Mouse (Mus musculus): Measurements from ENCODE around the gene Ptprg. TPM values are rescaled to one million over a fixed set of nuclear protein-coding genes. Genes with fewer than 3 reads are reported as not detected.
A peak's percentile ranks its signal among the peaks of the same experiment; 100 is the strongest.

The Ptprg gene
- polyA plus RNA-seq, 1 experiment: 16.6 TPM

GRCm38 (mm10) chr14:11534456-11534855 is 18.9 kb upstream of the Ptprg start:
- H3K79me3 ChIP-seq (ENCODE audit: low read depth): no peaks in the 10 kb centered on the region
- H3K27me3 ChIP-seq (ENCODE audit: control insufficient read depth, insufficient read depth, insufficient read length): no peaks in the 10 kb centered on the region
- no peak for TF ChIP-seq CTCF (IDR thresholded peaks at IDR 0.05; ENCODE audit: control insufficient read depth, insufficient read depth, insufficient read length)
- no peak for TF ChIP-seq MYOG (IDR thresholded peaks at IDR 0.05; ENCODE audit: control insufficient read depth, extremely low read depth, insufficient read length)
- no peak for TF ChIP-seq MAX (IDR thresholded peaks at IDR 0.05)
- TF ChIP-seq USF1 (IDR thresholded peaks at IDR 0.05; ENCODE audit: low read depth): no peak
- TF ChIP-seq CEBPB (IDR thresholded peaks at IDR 0.05; ENCODE audit: low read depth): no peak
- TF ChIP-seq FOSL1 (IDR thresholded peaks at IDR 0.05; ENCODE audit: insufficient read depth, low read length, poor library complexity, severe bottlenecking): no peak
- TF ChIP-seq MYOD1 (IDR thresholded peaks at IDR 0.05; ENCODE audit: control insufficient read depth, insufficient read length, low read depth): no peak
- H3K79me2 ChIP-seq (ENCODE audit: control insufficient read depth, insufficient read depth): no peaks in the 10 kb centered on the region
- no peaks in the 10 kb centered on the region for H3K36me3 ChIP-seq (ENCODE audit: control insufficient read depth, insufficient read depth)
- no peak overlapping the region for H3ac ChIP-seq (ENCODE audit: control insufficient read depth, insufficient read length, low read depth)
- H3K4me3 ChIP-seq (ENCODE audit: insufficient read depth, poor library complexity, severe bottlenecking): no peak overlapping the region

GRCm38 (mm10) chr14:11536121-11536520 is 17.2 kb upstream of the Ptprg start:
- H3K4me3 ChIP-seq (ENCODE audit: insufficient read depth, poor library complexity, severe bottlenecking): no peak overlapping the region
- H3K27me3 ChIP-seq (ENCODE audit: control insufficient read depth, insufficient read depth, insufficient read length): no peaks in the 10 kb centered on the region
- no peak overlapping the region for H3ac ChIP-seq (ENCODE audit: control insufficient read depth, insufficient read length, low read depth)
- no peaks in the 10 kb centered on the region for H3K79me3 ChIP-seq (ENCODE audit: low read depth)
- TF ChIP-seq MYOD1 (IDR thresholded peaks at IDR 0.05; ENCODE audit: control insufficient read depth, insufficient read length, low read depth) (no peak), MAX (IDR thresholded peaks at IDR 0.05) (no peak), MYOG (IDR thresholded peaks at IDR 0.05; ENCODE audit: control insufficient read depth, extremely low read depth, insufficient read length) (no peak)
- no peaks in the 10 kb centered on the region for H3K36me3 ChIP-seq (ENCODE audit: control insufficient read depth, insufficient read depth)
- H3K79me2 ChIP-seq (ENCODE audit: control insufficient read depth, insufficient read depth): no peaks in the 10 kb centered on the region

GRCm38 (mm10) chr14:11551892-11552291 is 1.4 kb upstream of the Ptprg start:
- Histone ChIP-seq H3ac (ENCODE audit: control insufficient read depth, insufficient read length, low read depth) (no peak overlapping the region), H3K79me3 (ENCODE audit: low read depth) (peaks cover 17% of the 10 kb centered on the region), H3K27me3 (ENCODE audit: control insufficient read depth, insufficient read depth, insufficient read length) (no peaks in the 10 kb centered on the region), H3K4me3 (ENCODE audit: insufficient read depth, poor library complexity, severe bottlenecking) (no peak overlapping the region), H3K79me2 (ENCODE audit: control insufficient read depth, insufficient read depth) (peaks cover 30% of the 10 kb centered on the region), H3K36me3 (ENCODE audit: control insufficient read depth, insufficient read depth) (no peaks in the 10 kb centered on the region)
- TF ChIP-seq MYOG (IDR thresholded peaks at IDR 0.05; ENCODE audit: control insufficient read depth, extremely low read depth, insufficient read length) (no peak), CTCF (IDR thresholded peaks at IDR 0.05; ENCODE audit: control insufficient read depth, insufficient read depth, insufficient read length) (no peak), MYOD1 (IDR thresholded peaks at IDR 0.05; ENCODE audit: control insufficient read depth, insufficient read length, low read depth) (no peak), MAX (IDR thresholded peaks at IDR 0.05) (no peak), FOSL1 (IDR thresholded peaks at IDR 0.05; ENCODE audit: insufficient read depth, low read length, poor library complexity, severe bottlenecking) (no peak), CEBPB (IDR thresholded peaks at IDR 0.05; ENCODE audit: low read depth) (no peak), USF1 (IDR thresholded peaks at IDR 0.05; ENCODE audit: low read depth) (no peak)

GRCm38 (mm10) chr14:11552521-11553272 is 635 bp upstream of the Ptprg start:
- Histone ChIP-seq H3K79me2 (ENCODE audit: control insufficient read depth, insufficient read depth) (peaks cover 38% of the 10 kb centered on the region), H3K4me3 (ENCODE audit: insufficient read depth, poor library complexity, severe bottlenecking) (peak overlapping the region; percentile 61), H3K36me3 (ENCODE audit: control insufficient read depth, insufficient read depth) (no peaks in the 10 kb centered on the region), H3K27me3 (ENCODE audit: control insufficient read depth, insufficient read depth, insufficient read length) (no peaks in the 10 kb centered on the region), H3K79me3 (ENCODE audit: low read depth) (peaks cover 21% of the 10 kb centered on the region), H3ac (ENCODE audit: control insufficient read depth, insufficient read length, low read depth) (peak overlapping the region; percentile 61)
- TF ChIP-seq USF1 (IDR thresholded peaks at IDR 0.05; ENCODE audit: low read depth) (no peak), CTCF (IDR thresholded peaks at IDR 0.05; ENCODE audit: control insufficient read depth, insufficient read depth, insufficient read length) (no peak), MYOD1 (IDR thresholded peaks at IDR 0.05; ENCODE audit: control insufficient read depth, insufficient read length, low read depth) (no peak), MYOG (IDR thresholded peaks at IDR 0.05; ENCODE audit: control insufficient read depth, extremely low read depth, insufficient read length) (no peak), CEBPB (IDR thresholded peaks at IDR 0.05; ENCODE audit: low read depth) (no peak), MAX (IDR thresholded peaks at IDR 0.05) (no peak), FOSL1 (IDR thresholded peaks at IDR 0.05; ENCODE audit: insufficient read depth, low read length, poor library complexity, severe bottlenecking) (no peak)

DNA sequence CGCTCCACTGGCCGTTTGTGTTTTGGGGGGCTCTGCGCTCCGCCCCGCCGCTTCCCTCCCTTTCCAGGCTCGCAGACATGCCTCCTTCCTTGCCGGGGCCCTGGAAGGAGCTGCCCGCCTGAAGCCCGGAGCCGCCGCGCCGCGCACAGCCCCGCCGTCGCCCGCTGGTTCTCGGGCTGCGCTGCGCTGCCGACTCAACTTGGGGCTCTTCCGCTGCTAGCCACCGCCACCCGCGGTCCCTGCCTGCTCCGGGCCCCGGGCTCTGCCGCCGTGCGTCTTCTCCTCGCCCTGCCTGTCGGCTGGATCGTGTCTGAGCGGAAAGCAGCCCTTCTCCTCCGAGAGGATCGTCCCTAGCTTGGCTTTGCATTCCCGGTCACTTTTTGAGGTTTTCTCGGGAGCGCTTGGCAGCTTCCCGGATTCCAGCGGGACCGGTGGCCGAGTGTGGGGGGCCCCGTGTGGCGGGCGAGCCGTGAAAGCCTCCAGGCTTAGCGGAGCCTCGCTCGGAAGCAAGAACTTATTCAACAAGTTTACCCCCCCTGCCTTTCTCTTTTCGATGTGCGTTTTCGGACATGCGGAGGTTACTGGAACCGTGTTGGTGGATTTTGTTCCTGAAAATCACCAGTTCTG is 460 bp downstream of the Ptprg start:
- Histone ChIP-seq H3K79me3 (ENCODE audit: low read depth) (peaks cover 28% of the 10 kb centered on the region), H3K4me3 (ENCODE audit: insufficient read depth, poor library complexity, severe bottlenecking) (peak overlapping the region; percentile 61), H3ac (ENCODE audit: control insufficient read depth, insufficient read length, low read depth) (peak overlapping the region; percentile 98), H3K36me3 (ENCODE audit: control insufficient read depth, insufficient read depth) (no peaks in the 10 kb centered on the region), H3K79me2 (ENCODE audit: control insufficient read depth, insufficient read depth) (peaks cover 47% of the 10 kb centered on the region), H3K27me3 (ENCODE audit: control insufficient read depth, insufficient read depth, insufficient read length) (no peaks in the 10 kb centered on the region)
- TF ChIP-seq CTCF (IDR thresholded peaks at IDR 0.05; ENCODE audit: control insufficient read depth, insufficient read depth, insufficient read length): no peak
- TF ChIP-seq MAX (IDR thresholded peaks at IDR 0.05): no peak
- TF ChIP-seq FOSL1 (IDR thresholded peaks at IDR 0.05; ENCODE audit: insufficient read depth, low read length, poor library complexity, severe bottlenecking): no peak
- no peak for TF ChIP-seq MYOG (IDR thresholded peaks at IDR 0.05; ENCODE audit: control insufficient read depth, extremely low read depth, insufficient read length)
- no peak for TF ChIP-seq CEBPB (IDR thresholded peaks at IDR 0.05; ENCODE audit: low read depth)
- TF ChIP-seq USF1 (IDR thresholded peaks at IDR 0.05; ENCODE audit: low read depth): no peak
- TF ChIP-seq MYOD1 (IDR thresholded peaks at IDR 0.05; ENCODE audit: control insufficient read depth, insufficient read length, low read depth): no peak

Measured in C2C12 (cell line).